Mouse (Mus musculus) layer of hippocampus, adult 9-11 months (tissue): Measurements from ENCODE around the gene Wfdc3.
"Not testable (repeated sequence)": the region's sequence is repeated elsewhere in the genome, so short reads cannot be mapped to it uniquely, and the experiment has no call there.

Experiments used
- DNase-seq: peaks from one replicate; pipeline ENCODE4 v3.0.0; 2022

The Wfdc3 gene

DNA sequence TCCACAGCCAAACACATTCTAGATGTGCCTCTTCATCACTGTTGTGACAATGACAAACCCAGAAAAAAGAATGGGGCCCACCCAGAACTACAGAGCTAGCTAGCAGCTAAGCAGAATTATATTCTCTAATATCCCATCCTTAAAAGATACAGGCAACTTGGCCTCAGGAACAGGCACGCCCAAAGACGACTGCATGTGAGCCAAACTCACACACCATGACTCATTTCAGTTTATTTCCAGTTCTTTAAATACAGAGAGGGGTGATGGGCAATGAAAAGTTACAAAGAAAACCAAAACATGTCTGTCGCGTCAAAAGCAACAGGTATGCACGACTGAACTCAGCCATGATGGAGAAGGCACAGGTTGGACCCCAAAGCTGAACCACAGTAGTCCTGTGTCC is 10.3 kb downstream of the Wfdc3 start:
- DNase-seq = no peak

- DNase-seq = no peak
These were observed 10.9 kb downstream of the Wfdc3 start for GRCm38 (mm10) chr2:164734839-164735238.

DNA sequence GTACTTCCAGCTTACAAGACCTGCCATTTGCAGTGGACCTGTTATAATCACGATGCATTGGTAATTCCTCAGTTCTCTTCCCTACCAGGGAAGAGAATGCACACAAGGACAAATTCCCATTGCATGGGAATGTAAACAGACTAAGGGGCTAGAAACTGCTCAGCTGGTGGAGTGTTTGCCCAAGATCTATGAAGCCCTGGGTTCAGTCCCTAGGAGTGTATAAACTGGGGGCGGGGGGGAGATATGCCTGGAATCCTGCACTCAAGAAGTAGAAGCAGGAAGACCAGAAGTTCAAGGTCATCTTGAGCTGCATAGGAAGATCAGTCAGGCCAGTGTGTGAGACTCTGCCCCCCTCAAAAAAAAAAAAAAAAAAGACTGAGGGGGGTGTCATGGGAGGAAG is 12.5 kb downstream of the Wfdc3 start:
- DNase-seq = no peak

- DNase-seq = no peak
These were observed 14.0 kb downstream of the Wfdc3 start for GRCm38 (mm10) chr2:164731719-164732118.

- DNase-seq = peak; percentile 33
These were observed 19.7 kb downstream of the Wfdc3 start for GRCm38 (mm10) chr2:164725895-164726619.

- DNase-seq = no peak
These were observed 22.5 kb downstream of the Wfdc3 start for GRCm38 (mm10) chr2:164723276-164723675.

DNA sequence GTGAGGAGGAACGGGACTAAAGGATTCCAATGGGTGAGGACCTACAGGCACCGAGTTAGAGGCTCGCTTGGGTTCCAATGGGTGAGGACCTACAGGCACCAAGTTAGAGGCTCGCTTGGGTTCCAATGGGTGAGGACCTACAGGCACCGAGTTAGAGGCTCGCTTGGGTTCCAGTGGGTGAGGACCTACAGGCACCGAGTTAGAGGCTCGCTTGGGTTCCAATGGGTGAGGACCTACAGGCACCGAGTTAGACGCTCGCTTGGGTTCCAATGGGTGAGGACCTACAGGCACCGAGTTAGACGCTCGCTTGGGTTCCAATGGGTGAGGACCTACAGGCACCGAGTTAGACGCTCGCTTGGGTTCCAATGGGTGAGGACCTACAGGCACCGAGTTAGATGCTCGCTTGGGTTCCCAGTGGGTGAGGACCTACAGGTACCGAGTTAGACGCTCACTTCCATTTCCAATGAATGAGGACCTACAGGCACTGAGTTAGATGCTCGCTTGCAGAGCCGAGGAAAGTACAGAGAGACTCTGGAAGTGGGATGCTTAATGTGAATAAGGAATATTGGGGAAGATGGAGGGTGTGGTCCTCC is 29.4 kb downstream of the Wfdc3 start:
- not testable (repeated sequence) for DNase-seq

GRCm38 (mm10) chr2:164715005-164715404 is 30.7 kb downstream of the Wfdc3 start, which contains the start of gene Spint5:
Spint5 (plus strand) TSS chr2:164715305.
- DNase-seq = no peak

DNA sequence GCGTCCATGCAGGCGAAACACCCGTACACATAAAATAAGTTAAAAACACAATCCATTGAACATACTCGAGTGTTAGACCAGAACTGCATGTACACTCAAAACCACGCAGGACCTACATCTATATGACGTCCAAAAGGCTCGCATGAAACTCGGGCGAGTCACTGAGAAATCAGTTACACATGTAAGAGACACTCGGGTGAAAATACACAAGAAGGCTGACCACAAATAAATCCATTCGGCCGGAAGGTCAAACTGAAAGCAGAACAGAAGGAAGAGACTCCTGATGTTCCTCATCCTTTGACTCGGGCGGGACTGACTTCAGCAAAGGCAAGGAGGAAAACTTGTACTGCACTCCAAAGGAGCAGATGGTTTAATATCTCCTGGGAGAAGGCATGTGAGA is 39.7 kb downstream of the Wfdc3 start:
- no peak for DNase-seq

- DNase-seq = no peak
These were observed 40.4 kb downstream of the Wfdc3 start for GRCm38 (mm10) chr2:164705328-164705727.

- DNase-seq = no peak
These were observed 41.5 kb downstream of the Wfdc3 start for GRCm38 (mm10) chr2:164704235-164704634.

DNA sequence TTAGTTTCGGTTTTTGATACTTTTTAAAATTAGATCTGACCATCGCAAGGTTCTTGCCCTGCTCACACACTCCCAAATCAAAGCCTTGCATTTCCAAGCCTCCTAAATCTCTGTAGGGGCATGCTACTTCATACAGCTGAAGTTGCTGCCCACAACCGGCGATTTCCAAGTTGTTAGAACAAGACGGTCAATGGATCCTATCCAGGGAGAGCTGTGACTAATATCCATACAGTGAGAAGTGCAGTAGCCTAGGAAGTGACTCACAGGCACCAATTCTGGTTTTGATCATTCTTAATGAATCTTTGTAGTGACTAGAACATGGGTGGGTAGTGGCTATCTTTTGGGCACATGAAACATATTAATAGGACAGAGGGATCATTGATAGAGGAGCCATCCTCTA is 44.0 kb downstream of the Wfdc3 start:
- DNase-seq = no peak

DNA sequence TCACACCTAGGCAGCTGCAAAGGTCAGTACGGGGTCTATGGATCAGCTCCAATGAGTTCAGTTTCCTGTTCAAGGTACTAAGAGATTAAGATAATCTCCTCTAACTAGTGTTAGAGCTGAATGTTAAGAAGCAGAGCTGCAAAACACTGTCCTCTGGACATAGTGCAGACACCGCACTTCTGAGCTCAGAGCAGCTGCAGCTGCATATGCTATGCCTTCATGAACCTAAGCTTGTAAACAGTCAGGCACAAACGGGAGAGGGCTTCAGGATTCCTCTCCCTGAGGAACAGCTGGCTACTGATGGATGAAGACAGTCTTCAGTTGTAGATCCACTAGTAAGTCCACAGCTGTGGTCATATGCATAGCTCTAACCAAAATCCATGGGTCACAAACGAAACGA is 44.8 kb downstream of the Wfdc3 start:
- DNase-seq = no peak

GRCm38 (mm10) chr2:164698201-164698600 is 47.5 kb downstream of the Wfdc3 start, which contains the start of gene Spint4:
Spint4 (plus strand) TSS chr2:164698501.
- no peak for DNase-seq

GRCm38 (mm10) chr2:164684807-164685206 is 60.9 kb downstream of the Wfdc3 start, which contains the start of gene Wfdc13:
Wfdc13 (plus strand) TSS chr2:164685107.
- DNase-seq = no peak
